Mouse (Mus musculus) lung, postnatal 25 days (tissue): ENCODE data around the gene 4933415A04Rik.

Source experiments
- DNase-seq: peaks from one replicate; pipeline ENCODE4 v3.0.0; 2022; ENCODE audit warnings: low spot score

Gene 4933415A04Rik

GRCm38 (mm10) chr11:43575061-43575375 is 11.8 kb upstream of the 4933415A04Rik start:
- no peak for DNase-seq

GRCm38 (mm10) chr11:43575376-43576151 is 11.3 kb upstream of the 4933415A04Rik start:
- DNase-seq: no peak

GRCm38 (mm10) chr11:43577713-43578478 is 8.9 kb upstream of the 4933415A04Rik start:
- no peak for DNase-seq

GRCm38 (mm10) chr11:43585211-43586005 is 1.4 kb upstream of the 4933415A04Rik start:
- no peak for DNase-seq

- DNase-seq: no peak
Measured at GRCm38 (mm10) chr11:43589530-43590072, 2.8 kb downstream of the 4933415A04Rik start.

GRCm38 (mm10) chr11:43601440-43601839 is 14.6 kb downstream of the 4933415A04Rik start, which contains the start of gene Fabp6:
TSS of gene Fabp6 (minus strand) at chr11:43601540.
- no peak for DNase-seq

- no peak for DNase-seq
Measured at GRCm38 (mm10) chr11:43604207-43604606, 17.4 kb downstream of the 4933415A04Rik start.

GRCm38 (mm10) chr11:43604891-43605290 is 18.1 kb downstream of the 4933415A04Rik start:
- DNase-seq: no peak

- no peak for DNase-seq
Measured at GRCm38 (mm10) chr11:43605859-43606258, 19.0 kb downstream of the 4933415A04Rik start.

GRCm38 (mm10) chr11:43608440-43608839 is 21.6 kb downstream of the 4933415A04Rik start:
- no peak for DNase-seq

GRCm38 (mm10) chr11:43610006-43610661 is 23.3 kb downstream of the 4933415A04Rik start:
- DNase-seq: no peak

GRCm38 (mm10) chr11:43610662-43611033 is 23.8 kb downstream of the 4933415A04Rik start:
- peak; percentile 28 for DNase-seq

GRCm38 (mm10) chr11:43612834-43613488 is 26.1 kb downstream of the 4933415A04Rik start:
- peak; percentile 67 for DNase-seq

- no peak for DNase-seq
Measured at GRCm38 (mm10) chr11:43617924-43618323, 31.1 kb downstream of the 4933415A04Rik start.

GRCm38 (mm10) chr11:43618403-43618802 is 31.6 kb downstream of the 4933415A04Rik start:
- DNase-seq: no peak

- DNase-seq: no peak
Measured at GRCm38 (mm10) chr11:43621769-43622168, 34.9 kb downstream of the 4933415A04Rik start.

- DNase-seq: no peak
Measured at GRCm38 (mm10) chr11:43624341-43624740, 37.5 kb downstream of the 4933415A04Rik start.

- DNase-seq: peak; percentile 31
Measured at GRCm38 (mm10) chr11:43626300-43626926, 39.6 kb downstream of the 4933415A04Rik start.

- DNase-seq: no peak
Measured at GRCm38 (mm10) chr11:43626927-43627645, 40.2 kb downstream of the 4933415A04Rik start.

- DNase-seq: no peak
Measured at GRCm38 (mm10) chr11:43631645-43632044, 44.8 kb downstream of the 4933415A04Rik start.
